Mouse (Mus musculus) T-cell, adult 2 months (primary cell): ENCODE measurements at regions not wholly inside any gene's neighbourhood (a gene's known extent, or its start where the extent isn't known, plus 50 kb on each side); places are given as distances from the start of the nearest gene placed in this dataset.

Experiments
- DNase-seq: peaks from one replicate; pipeline ENCODE4 v3.0.0; 2022; ENCODE audit warnings: low spot score

DNA sequence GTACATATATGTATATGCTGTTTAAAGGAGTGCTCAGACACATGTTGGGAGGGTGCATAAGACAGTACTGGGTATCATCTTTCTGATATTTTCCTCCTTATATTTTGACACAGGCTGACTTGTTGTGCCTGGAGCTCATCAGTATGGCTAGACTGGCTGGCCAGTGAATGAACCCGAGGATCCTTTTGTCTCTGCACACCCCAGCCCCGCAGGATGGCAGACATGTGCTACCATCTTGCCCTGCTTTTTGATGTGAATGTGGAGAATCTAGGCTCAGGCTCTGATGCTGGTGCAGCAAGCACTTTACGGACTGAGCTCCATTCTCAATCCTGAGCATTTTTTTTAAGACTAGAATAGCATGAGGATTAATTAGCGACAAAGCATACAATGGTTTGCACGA lies 332.4 kb upstream of the Sox9 start:
- no peak for DNase-seq

DNA sequence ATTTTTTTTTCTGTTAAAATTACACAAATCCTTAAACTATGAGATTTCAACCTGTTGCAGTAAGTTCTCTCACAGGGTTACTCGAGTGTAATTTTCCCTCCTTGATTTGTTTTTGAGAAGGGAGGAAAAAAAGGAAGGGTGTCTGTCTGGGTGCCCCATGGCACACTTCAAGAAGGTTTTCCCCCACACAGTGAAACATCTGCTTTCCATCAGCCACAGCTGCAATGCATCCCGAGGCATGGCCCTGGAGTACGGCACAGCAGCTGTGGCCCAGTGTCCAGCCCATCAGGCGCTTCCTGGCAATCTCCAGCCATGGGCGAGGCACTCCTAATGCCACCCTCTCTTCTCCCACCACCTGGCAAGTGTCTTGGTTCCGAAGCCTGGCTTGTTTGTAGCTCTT lies 331.8 kb upstream of the Sox9 start:
- no peak for DNase-seq

DNA sequence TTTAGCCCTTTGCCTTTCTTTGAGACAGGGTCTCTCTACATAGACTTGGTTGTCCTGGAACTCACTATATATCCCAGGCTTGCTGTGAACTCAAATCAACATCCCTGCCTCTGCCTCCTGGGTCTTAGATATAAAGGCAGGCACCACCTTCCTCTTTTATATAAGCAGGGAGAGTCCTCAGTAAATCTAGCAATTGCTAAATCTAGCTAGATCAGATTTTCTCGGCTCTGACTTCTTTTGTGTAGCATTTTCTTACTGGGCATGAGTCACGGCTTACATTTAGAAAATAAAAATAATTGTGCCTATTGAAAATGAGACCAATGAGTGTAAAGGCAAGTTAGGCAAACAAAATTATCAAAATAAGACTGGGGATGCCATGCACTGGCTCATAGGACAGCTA lies 323.9 kb upstream of the Sox9 start:
- DNase-seq: no peak

DNA sequence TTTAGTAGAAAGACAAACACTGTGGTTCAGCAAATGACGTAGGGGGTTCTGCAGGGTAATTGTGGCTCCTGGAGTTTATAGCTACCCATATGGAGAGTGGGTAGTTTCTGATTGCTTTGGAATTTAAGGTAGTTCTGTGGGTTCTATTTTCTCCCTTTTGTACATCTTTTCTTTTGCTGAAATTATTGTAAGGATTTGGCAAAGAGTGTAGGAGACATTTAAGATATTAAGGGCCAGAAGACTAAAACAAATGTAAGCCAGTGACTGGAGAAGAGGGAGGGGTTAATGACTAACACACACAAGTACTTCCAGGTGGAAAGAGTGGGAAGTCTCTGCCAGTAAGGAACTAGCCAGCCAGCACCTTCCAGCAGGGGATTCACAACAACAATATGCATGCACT lies 318.9 kb upstream of the Sox9 start:
- no peak for DNase-seq

- no peak for DNase-seq
Observed at GRCm38 (mm10) chr11:112464386-112464785, 317.6 kb upstream of the Sox9 start.

DNA sequence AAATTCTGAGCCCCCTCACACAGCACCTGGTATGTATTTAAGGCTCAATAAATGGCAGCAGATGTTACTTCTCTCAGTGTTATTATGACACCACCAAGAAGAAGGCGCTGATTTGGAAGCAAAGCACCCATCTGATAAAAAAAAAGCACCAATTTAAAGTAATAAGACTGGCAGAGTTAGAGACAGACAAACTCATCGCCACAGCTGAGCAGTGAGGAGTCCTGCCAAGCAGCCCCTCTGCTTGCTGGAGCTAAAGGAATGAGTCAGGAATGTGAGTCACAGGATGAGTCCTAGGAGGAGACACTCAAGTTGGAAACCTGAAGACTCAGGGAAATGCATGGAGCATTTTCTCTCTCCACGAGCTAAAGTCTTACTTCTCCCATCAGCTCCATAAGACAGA lies 311.7 kb upstream of the Sox9 start:
- no peak for DNase-seq

GRCm38 (mm10) chr11:112473237-112473636 lies 308.8 kb upstream of the Sox9 start:
- DNase-seq: no peak

DNA sequence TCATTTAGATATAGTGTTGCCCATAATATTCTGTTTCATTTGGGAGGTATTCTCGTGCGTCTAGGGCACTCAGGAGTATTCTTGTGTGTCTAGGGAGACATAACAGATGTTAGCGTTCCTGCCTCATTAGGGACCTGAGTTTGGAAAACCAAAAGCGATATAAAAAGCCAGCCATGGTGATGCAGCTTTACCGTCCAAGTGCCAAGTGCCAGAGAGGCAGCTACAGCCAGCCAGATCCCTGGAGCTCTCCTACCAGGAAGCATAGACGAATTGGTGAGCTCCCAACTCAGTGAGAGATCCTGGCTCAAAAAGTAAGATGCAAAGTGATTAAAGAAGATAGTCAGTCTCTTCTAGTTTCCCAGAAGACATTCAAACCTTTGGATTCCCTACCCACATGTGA lies 308.3 kb upstream of the Sox9 start:
- DNase-seq: no peak

DNA sequence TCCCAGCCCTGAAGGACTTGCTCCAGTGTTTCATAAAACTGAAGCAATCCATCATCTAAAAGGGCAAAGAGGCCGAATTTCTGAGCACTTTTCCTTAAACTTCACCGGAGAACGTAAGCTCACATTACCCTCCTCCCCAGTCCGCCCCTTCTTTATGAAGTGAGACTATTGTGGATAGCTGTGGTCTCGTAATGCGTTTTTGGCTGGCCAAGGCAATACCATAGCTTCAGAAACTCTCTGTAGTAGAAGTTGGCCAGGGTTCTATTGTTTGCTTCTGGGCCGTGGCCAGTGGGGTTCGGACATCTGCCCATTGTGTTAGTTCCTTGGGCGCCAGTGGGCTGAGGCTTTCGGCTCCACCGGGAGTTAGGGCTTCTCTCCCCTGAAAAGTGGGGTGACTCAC lies 301.7 kb upstream of the Sox9 start:
- no peak for DNase-seq

- no peak for DNase-seq
Observed at GRCm38 (mm10) chr11:112501781-112502180, 280.2 kb upstream of the Sox9 start.

DNA sequence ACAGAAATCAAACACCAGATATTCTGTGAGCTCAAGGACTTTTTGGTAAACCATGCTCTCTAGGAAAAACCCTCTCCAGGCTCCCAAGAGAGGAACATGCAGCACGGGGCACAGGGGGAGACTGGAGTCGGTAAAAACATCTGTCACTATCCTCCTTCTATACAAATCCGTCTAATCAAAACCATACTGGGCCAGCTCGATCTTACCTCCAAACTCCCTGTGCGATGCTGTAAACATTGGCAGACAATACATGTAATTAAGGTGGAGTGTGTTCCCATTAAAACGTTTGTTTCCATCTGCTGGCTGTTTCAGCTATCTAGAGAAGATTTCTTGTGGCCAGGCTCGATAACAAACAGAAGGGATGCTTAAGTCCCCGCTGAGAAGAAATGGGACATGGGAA lies 262.9 kb upstream of the Sox9 start:
- no peak for DNase-seq

DNA sequence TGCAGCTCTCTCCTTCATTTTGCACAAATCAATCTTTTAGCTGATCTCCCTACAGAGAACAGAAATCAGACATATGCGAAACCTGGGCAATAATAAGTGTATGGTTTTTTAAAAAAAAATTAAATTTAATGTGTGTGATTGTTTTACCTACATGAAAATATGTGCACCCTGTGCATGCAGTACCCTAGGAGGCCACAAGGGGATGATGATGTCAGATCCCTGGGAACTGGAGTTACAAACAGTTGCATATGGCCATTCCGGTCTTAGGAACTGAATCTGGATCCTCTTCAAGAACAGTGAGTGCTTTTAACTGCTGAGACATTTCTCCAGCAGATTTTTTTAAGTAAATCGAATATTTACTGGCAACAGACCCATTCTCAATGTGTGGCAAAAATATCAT lies 257.0 kb upstream of the Sox9 start:
- no peak for DNase-seq

DNA sequence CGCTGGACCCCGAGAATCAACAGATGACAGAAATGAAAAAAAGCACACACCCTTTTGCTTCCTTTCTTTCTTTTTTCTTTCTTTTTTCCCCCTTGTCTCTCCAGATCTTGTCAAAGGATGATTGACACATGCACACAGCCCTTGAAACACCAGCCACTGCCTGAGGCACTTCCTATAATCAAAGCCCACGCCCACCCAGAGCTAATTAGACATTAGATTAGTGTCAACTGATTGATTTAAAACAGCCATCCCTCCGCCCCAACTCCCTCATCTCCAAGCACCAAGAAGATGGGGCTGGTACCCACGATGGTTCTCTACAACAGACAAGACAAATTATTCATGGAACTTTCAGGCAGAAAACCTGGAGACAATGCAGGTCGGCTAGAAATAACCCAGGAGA lies 239.5 kb upstream of the Sox9 start:
- DNase-seq: no peak

DNA sequence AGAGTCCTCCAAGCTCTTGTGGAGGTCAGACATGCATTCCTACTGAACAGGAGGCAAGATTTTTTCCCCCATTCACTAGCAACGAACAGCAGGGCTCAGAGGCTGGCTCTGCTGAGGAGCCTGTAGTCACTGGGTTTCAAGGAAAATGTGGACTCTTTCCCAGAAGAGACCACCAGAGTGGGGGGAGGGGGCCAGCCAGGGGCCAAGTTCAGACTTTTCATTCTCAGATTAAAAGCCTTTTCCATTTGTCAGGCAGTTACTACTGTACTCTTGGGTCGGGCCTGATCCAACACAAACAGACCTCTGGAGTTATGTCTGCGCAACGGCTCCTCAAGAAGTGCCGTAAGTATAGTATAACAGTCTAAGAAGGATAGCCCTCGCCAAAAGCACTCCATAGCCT lies 238.6 kb upstream of the Sox9 start:
- no peak for DNase-seq

- DNase-seq: no peak
Observed at GRCm38 (mm10) chr11:112545231-112546010, 236.6 kb upstream of the Sox9 start.

DNA sequence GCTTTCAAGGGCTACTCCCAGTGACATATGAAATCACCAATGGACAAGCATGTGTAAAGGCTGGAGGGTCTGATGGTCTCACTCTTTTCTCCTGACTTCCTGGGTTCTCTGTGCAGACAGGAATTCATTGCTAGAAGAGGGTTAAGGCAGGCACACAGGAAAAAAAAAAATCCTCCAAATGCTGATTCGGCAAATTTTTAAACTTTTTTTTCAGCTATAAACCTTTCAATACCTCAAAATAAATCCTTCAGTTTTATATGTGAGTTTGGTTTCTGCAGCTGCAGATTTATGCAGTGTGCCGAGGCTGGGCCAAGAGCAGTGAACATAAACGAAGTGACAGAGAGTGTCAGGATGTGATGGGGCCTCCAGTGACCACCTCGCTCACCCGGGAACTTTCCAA lies 235.9 kb upstream of the Sox9 start:
- DNase-seq: no peak

DNA sequence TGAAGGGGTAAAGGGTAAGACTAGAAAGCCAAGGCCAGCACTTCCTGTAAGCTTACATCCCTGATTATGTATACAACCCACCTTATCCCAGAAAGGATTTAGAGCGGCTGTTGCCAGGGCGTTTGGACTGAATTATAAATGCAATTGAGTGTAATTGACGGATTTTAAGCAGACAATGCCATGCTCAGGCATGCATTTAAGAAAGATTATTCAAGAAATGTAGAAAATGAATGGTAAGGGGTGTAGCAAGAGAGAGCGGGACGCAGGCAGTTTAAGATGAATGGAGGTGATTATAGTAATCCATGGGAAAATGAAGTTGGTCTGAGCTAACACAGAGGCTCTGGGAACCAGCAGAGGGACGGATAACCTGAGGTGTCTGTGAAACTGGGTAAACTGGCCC lies 229.2 kb upstream of the Sox9 start:
- no peak for DNase-seq

GRCm38 (mm10) chr11:112563027-112563426 lies 219.0 kb upstream of the Sox9 start:
- DNase-seq: no peak

DNA sequence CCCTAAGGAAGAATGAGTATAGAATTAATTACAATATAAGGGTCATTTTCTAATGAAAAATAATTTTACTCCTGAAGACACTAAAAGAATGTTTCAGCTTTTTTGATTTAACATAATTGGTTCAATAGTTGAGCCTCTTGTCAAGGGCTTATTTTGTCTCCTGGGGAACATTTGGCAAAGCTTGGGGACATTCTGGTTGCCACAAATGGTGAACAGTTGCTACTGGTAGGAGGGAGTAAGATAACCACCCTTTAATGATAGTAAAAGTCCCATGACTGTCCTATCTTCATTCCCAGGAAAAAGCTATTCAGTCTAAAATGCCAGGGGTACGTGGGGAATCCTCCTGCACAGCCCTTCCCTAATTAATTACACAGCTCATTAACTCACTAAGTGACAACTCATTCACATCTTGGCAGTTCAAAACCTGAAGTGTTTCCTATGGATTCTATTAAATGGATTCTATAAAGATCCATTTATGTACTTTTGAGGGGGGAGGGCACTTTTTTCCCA lies 217.3 kb upstream of the Sox9 start:
- DNase-seq: no peak

GRCm38 (mm10) chr11:112566071-112566470 lies 216.0 kb upstream of the Sox9 start:
- no peak for DNase-seq

DNA sequence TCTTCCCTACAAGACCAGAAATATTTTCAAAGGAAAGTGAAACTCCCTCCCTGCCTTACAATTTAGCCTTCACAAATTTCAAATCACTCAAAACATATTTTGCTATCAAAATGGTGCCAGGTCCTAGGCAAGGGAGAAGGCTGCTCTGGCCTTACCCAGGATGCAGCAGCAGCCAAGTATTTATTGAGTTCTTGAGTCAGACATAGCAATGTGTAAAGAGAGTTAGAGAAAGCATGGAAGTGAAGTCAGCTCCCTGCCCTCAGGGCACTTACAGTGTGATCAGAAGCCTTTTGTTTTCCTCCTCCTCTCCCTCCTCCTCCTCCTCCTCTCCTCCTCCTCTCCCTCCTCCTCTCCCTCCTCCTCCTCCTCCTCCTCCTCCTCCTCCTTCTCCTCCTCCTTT lies 194.6 kb upstream of the Sox9 start:
- DNase-seq: no peak

- no peak for DNase-seq
Observed at GRCm38 (mm10) chr11:112588088-112588487, 193.9 kb upstream of the Sox9 start.

GRCm38 (mm10) chr11:112590214-112590613 lies 191.8 kb upstream of the Sox9 start:
- DNase-seq: no peak

DNA sequence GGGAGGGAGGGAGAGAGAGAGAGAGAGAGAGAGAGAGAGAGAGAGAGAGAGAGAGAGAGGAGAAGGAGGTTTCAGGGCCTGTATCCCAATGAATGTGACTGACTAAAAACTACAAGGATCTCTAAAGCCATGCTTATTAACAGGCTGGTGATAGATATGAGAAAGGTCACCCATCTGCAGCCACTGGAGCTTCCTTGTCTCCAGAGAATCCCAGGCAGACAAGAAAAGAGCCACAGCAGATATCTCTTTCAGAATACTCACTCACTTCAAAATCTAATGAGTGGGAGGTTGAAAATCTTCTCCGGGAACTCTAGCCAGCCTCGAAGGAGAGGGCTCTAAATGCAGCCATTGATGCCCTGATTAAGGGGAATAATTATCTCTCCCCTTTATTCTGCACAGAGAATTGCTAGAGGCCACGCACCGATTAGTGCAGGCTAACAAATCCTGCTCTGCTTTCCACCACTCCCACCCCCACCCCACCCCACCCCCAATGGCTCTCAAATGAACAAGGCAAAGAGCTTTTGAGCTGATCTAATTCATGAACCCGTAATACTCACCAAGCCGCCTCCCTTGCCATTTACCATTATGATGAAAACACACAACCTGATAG lies 189.5 kb upstream of the Sox9 start:
- DNase-seq: no peak
